Mouse (Mus musculus) embryonic stem cell, embryonic (primary cell): ENCODE data around the gene Raet1e.
"Not testable (repeated sequence)": the region's sequence is repeated elsewhere in the genome, so short reads cannot be mapped to it uniquely, and the experiment has no call there.

Source experiments
- CTCF ChIA-PET, 4 experiments: fragments of 300-600 bp in 2 of 4; fragments of 350-600 bp in 2 of 4; sonication (Branson Sonifier 250); formaldehyde crosslinking; loops; one replicate each; lab custom pipeline; 2022; ENCODE audit warnings: inconsistent platforms in 2 of 4; lab: Charles Lee
- POLR2A ChIA-PET, 4 experiments: fragments of 300-600 bp in 2 of 4; fragments of 350-600 bp in 2 of 4; sonication (Branson Sonifier 250); formaldehyde crosslinking; loops; one replicate each; lab custom pipeline; 2022; ENCODE audit warnings: antibody characterized with exemption in 4 of 4, inconsistent platforms in 1 of 4; lab: Charles Lee

The Raet1e gene

DNA sequence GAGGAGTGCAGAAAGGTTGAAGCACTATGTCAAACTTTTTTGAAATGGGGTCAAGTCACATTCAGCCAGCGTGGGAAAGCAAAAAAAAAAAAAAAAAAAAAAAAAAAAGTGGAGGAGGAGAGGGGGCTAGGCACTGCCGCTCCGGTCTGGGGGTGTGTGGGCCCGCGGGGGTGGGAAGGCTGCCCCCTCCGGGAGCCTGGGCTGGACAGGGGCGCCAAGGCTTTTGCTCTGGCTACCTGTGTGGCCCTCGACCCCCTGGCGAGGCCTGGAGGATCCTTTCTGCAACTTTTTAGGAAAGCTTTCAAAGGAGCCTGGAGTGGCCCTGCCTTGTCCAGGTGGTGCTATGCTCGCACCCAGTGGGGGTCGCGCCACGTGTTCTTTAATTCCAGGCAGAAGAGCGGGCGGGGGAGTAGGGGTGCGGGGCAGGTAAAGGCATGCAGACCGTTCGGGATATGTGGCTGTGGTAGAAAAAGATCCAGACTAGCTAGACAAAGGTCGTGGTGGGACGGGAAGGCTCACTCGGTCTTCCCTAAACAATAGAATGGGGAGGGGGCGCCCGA, 1.3 kb downstream of the Raet1e start:
- CTCF ChIA-PET, result interaction anchor here in 2 of 4 experiments (0.7 kb wide), 2 partner anchors 9 to 115 kb away, joined by 5 to 6 read pairs; no protein-coding TSS in a partner anchor
- POLR2A ChIA-PET, result interaction anchor here in 3 of 4 experiments (0.6 to 3.4 kb wide), 12 partner anchors 10 to 1105 kb away, joined by 3 to 18 read pairs (median 4); partner anchors contain the start of gene E030030I06Rik (in 2 of the 3)

DNA sequence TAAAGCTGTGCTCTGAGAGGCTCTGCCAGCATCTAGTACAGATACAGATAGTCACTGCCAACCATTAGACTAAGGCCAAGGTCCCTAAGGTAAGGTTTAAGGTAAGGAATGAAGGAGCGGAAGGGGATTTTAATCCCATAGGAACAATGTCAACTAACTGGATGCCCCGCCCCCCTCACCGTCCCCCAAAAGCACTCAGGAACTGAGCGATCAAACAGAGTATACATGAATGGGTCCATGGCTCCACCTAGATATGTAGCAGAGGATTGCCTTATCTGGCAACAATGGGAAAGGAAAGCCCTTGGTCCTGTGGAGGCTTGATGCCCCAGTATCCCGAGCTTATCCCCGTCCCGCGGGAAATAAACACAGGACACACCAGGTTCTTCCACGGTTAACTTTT, 4.9 kb downstream of the Raet1e start:
- CTCF ChIA-PET, result interaction anchor here in 1 of 4 experiments (1.0 kb wide), 1 partner anchor 22 kb away, joined by 3 read pairs; no protein-coding TSS in a partner anchor
- POLR2A ChIA-PET, result not testable (repeated sequence)

DNA sequence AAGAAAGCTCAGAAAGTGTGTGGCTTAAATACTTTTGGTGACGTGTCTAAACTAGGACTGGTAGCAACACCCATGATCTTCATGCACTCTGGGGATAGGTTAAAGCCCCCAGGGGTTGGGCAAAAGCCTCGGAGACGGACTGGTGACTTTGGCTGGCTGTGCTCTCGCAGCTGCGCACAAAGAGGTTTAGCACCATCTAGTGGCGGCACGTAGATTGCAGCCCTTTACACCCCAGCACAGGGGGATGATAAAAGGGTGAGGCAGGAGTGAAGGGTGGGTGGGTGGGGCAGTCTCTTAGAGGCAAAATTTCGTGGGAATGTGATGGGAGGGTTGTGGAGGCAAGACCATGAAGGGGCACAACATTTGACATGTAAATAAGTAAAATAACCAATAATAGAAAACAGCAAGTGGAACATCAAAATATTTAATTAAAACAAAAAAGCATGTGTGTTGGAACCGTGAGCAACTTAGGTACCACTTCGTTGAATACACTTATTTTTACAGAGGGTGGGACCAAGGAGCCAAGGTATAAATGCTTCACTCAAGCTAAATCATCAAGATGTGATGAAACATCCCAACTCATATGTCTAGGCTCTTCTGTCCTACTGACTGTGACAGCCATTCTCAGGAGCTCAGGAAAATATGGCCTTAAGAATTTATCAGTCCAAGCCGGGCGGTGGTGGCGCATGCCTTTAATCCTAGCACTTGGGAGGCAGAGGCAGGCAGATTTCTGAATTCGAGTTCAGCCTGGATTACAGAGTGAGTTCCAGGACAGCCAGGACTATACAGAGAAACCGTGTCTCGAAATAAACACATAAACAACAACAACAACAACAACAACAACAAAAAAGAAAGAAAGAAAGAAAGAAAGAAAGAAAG, 5.6 kb downstream of the Raet1e start:
- CTCF ChIA-PET, result interaction anchor here in 1 of 4 experiments (1.0 kb wide), 1 partner anchor 23 kb away, joined by 3 read pairs; no protein-coding TSS in a partner anchor
- POLR2A ChIA-PET, result not testable (repeated sequence)

DNA sequence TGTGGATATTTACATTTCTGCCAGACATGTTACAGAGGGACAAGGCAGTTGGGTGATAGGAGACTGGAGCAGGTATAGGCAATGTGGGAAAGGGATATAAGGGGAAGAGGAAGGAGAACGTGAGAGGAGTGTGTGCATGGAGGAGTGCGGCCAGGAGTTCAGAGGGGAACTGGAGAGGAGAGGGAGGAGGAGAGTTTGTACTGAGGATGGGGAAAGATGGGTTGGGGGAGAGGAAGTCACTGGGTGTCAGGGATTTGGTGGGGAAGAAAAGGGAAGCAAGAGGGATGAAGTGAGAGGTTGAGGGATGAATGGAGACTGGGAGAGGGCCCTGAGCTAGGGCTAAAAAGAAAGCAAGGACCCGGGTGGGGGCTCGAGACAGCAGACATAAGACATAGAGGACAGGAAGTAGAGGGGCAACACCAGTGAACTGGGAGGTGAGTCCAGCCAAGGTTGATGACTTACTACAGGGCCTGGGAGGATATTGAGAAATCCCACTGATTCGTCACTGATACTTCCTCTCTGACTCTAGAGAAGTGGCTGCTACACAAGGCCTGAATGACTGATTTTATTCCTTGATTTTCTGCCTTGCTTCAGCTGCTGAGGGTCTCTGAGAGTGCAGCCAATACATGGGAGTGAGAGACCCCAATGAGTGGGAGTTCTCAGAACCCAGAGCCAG, 7.1 kb downstream of the Raet1e start:
- POLR2A ChIA-PET, CTCF ChIA-PET: not testable (repeated sequence)

DNA sequence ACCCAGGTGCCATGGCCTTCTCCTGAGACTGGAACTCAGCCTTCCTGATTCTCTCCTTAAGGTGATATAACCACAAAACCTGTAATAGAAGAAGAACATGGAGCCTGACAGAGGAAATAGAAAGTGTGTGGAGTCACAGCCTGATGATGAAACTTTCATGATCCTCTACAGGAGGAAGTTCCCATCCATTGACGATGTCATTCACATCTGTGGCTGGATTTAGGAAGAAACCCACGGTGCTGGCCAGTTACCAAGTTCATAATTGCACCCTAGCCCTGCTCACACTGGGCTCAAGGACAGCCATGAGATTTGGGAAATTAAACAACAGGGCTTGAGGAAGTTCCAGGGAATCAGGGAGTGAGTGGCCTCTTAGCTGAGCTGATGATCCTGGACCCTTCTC, 7.7 kb downstream of the Raet1e start:
- CTCF ChIA-PET, POLR2A ChIA-PET: not testable (repeated sequence)

DNA sequence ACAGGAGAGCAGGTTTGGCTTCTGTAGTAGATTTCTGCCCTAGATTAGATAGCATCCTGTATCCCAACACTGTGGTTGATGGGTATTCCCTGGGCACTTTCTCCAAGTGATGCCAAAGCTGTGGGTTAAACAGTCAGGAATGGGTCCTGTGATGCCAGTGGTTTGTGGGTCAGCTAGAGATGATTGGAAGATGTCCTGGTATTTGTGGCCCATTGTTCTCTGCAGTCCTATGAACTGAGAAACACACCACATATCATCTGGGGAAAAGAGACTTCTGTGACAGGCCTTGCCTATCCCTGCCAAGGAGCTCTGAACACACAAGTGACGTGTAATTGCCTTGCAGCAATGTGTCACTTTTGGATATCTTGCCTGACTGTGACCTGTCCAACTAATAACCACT, 8.7 kb downstream of the Raet1e start:
- POLR2A ChIA-PET, CTCF ChIA-PET: not testable (repeated sequence)

DNA sequence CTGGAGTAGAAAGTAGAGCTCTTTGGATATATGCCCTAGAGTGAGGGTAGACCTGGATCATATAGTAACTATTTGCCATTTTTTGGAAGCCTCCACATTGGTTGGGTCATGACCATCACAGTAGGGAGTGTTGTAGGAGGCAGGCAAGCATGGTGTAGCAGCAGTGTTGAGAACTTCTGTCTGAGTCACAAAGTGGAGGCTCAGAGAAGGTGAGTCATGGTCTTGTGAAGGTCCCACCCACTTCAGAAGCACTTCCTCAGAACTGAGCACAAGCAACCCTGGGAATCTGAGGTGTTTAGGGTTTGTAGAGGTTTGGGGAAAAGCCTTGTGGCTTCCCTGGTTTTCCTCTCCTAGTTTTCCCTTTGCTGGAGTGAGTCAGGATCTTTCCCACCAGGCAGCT, 10.7 kb downstream of the Raet1e start:
- POLR2A ChIA-PET, result interaction anchor here in 1 of 4 experiments (0.5 kb wide), 1 partner anchor 135 kb away, joined by 3 read pairs; no protein-coding TSS in a partner anchor
- CTCF ChIA-PET, result not testable (repeated sequence)

DNA sequence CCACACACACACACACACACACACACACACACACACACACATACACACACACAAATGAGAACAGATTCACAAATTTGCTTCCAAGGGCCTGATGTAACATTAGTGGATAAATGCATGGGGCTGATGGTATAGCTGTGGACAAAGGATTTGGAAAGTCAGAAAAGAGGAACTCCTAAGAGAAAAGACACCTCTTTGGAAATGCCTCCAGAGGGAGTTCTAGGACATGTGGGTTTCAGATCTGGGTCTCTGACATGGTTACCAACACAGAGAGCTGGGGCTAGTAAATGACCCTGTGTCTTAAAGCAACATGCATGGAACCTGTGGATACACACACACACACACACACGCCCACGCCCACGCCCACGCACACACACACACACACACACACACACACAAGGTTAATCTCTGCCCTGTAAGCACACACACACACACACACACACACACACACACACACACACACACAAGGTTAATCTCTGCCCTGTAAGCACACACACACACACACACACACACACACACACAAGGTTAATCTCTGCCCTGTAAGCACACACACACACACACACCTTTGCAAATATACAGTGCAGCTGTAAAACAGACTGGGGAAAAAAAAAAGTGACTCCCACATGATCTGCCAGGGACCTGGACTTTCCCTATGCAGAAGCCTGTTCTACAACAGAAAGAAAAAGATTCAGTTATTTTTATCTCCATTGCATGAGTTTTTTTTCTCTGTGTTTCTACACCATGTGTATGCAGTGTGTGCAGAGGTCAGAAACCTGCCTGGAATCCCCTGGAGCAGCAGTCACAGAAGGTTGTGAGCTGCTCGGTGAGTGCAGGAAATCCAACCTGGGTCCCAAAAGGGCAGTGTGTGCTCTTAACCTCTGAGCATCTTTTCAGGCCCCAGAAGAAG, 14.3 kb downstream of the Raet1e start:
- POLR2A ChIA-PET, result interaction anchor here in 1 of 4 experiments (0.7 kb wide), 1 partner anchor 188 kb away, joined by 3 read pairs; the partner anchor contains the start of gene Raet1d

DNA sequence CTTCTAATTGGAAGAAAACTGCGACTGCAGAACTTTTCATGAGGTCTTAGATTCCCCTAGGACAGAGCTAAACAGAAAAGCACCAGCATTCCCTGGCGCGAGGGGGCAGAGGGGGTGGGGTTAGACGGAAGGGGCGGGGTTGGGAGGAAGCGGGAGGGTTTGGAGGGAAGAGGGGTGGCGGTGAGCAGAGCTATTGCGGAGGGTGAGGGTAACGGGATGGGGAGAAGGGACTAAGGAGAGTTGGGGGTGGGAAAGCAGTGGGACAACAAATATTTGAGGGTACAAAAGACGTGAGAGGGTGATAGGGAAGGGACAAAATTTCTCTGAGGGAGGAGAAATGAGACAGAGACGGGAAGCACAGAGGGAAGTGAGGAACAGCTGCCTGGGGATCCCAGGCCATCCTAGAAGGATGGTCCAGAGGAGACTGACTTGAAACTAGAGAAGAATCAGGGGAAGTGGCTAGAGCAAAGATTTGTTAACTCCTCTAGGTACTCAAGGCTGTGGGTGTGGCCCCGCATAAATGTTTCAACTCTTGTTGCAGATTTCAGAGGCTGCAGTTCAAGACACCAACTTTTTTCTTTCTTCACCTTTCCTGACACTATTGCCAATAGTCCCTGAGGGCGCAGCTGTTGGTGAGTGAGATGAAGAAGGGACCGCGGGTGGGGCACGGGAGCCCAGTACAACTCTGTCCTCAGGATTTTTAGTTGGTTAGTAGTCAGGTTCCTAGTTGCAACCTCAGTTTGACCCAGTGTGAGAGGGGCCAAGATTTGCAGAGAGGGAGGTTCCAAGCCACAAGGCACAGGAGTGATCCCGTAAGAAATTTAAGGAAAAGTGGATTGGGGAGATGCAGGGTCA, 15.2 kb downstream of the Raet1e start:
- CTCF ChIA-PET, POLR2A ChIA-PET: not testable (repeated sequence)

More for the DNA sequence above, 14.3 kb downstream of the Raet1e start:
- CTCF ChIA-PET, result not testable (repeated sequence)

DNA sequence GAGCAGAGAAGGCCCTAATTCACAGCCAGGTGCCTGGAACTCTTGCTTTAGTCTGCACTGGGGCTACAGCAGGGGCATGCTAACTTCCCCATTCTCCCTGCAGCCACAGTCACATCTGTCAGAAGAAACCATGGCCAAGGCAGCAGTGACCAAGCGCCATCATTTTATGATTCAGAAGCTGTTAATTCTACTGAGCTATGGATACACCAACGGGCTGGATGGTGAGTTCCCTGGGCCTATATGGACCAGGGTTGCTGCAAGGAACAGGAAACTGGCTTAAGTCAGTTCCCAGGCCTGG, 15.8 kb downstream of the Raet1e start:
- CTCF ChIA-PET, result not testable (repeated sequence)

DNA sequence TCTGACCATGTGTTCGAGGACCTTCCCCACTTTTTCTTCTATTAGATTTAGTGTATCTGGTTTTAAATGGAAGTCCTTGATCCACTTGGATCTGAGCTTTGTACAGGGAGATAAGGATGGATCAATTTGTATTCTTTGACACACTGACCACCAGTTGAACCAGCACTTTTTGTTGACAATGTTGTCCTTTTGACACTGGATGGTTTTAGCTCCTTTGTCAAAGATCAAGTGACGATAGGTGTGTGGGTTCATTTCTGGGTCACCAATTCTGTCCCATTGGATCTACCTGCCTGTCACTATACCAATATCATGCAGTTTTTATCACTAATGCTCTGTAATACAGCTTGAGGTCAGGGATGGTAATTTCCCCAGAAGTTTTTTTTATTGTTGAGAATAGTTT, 18.1 kb downstream of the Raet1e start:
- CTCF ChIA-PET, POLR2A ChIA-PET: not testable (repeated sequence)

More for the DNA sequence above, 15.8 kb downstream of the Raet1e start:
- POLR2A ChIA-PET, result not testable (repeated sequence)

DNA sequence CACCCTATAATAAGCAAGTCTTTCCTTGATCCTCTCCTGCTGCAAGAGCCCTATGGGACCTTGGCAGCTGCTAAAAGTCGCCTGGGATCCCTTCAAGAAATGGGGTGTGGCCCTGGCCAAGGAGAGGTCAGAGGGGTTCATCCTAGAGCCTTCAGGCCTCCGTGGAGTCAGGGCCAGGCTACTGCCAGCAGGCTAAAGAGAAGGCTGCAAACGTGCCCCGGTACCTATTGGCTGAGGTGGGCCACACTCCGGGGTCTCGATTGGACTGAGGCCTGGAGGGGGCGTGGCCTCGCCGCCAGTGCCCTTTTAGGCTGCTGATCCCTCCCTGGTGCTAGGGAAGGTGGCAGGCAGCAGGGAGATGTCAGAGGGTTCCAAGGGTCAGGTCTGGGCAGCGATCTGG, 32.7 kb downstream of the Raet1e start:
- CTCF ChIA-PET, POLR2A ChIA-PET: not testable (repeated sequence)

DNA sequence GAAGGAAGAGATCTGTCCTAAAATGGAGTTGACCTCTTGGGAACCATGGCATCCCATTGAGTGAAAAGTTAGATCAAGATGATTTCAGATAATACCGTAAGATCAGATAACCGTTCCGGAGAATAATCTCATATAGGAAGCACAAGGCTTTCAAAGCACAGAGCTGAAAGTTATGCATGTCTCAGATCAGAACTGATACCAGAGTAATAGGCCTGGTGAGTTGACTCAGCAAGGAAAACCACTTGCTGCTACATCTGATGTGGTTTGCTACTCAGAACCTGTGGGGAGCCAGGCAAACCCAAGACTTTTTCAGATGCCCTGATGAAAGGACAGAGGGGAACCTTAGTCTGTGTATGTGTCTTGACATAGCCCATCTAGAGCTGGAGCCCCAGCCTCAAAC, 43.0 kb downstream of the Raet1e start:
- POLR2A ChIA-PET, CTCF ChIA-PET: not testable (repeated sequence)

DNA sequence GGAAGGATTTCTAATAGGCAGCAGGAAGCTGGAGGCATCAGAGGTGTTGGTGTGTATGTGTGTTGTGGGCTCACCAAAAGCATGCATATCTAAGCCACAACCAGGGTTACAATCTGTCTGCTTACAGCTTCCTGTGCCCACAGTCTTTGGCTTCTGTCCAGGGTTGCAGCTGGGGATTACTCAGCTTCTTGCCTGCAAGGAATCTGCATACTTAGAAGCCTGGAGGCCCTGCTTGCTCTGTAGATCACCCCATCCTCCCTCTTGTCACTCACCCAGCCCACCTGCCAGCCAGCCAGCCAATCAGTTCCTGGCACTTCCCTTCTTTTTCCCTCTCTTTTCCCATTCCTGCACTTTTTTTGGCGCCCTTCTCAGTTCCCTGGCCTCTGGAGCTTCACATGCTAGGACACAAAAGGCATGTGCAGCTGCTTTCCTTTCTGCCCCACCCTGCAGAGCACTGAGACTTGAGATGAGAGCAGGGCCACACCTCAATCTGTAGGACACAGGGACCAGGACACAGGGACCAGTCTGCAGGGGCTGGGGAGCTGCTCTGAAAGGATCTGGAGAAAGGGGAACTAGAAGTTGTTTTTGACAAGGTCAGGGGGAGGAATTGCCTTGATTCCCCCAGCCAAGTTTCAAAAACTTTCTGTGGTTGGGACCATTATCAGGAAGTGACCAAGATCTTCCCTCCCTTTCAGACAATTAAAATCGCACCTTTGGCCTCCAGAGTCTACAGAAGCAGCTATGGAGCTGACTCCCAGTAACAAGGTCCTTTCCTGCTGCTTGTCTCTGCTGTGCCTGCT, 44.6 kb downstream of the Raet1e start:
- CTCF ChIA-PET, POLR2A ChIA-PET: not testable (repeated sequence)

DNA sequence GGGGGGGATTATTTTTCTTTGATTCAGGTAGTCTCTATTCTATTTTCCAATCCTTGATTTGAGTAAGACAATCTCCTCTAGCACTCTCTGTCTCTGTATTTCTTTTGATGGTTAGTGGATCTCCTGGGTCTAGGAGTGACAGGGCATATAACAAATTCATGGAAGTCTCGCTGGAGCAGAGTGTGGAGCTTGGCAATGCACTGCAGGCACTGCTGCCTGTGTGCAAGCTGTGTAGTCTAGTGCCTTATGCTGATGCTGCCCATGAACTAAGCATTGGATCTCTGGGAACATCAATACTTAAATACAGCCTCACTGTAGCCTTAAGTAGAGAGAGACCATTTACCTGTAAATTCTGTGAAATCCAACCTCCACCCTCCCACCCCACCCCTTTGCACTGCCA, 48.1 kb downstream of the Raet1e start:
- CTCF ChIA-PET, POLR2A ChIA-PET: not testable (repeated sequence)

DNA sequence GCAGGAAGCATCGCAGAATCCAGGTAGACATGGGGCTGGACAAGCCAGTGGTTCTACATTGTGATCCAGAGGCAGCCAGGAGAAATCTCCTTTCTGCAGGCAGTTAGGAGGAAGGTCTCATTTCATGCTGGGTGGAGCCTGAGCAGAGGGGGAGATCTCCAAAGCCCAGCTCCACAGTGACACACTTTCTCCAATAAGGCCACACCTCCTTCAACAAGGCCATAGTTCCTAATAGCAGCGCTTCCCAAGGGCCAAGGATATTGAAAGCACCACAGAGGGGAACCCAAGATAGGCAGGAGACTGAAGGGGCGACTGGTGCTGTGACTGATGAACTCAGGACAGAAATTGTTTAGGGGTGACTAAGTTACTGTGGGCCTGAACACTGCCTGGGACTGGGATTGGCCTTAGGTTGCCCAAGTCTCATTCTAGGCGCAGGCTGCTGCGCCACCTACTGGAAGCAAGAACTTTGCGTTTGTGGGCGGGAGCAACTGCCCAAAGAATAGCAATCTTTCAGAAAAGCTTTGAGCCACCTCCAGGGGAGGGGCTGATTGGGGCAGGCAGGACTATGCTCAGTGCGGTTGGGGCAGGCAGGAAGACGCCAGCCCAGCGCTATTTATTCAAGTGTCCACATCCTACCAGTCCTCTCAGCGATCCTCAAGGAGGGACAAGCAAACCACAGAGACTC, 53.8 kb downstream of the Raet1e start:
- CTCF ChIA-PET, POLR2A ChIA-PET: not testable (repeated sequence)
